Mouse (Mus musculus) spleen, postnatal 10 days (tissue): Measurements from ENCODE around the gene Hs3st6.

Source experiments
- DNase-seq, 2 experiments: peaks; one replicate each; pipeline ENCODE4 v3.0.0; 2021 to 2022; ENCODE audit warnings: low spot score in 2 of 2

Gene Hs3st6

GRCm38 (mm10) chr17:24766266-24766875, 13.6 kb downstream of the Hs3st6 start:
- no peak for DNase-seq

GRCm38 (mm10) chr17:24769146-24769545, 16.4 kb downstream of the Hs3st6 start:
- DNase-seq = no peak

- DNase-seq = no peak
Measured at GRCm38 (mm10) chr17:24773241-24773640, 20.5 kb downstream of the Hs3st6 start.

- DNase-seq = no peak
Measured at GRCm38 (mm10) chr17:24775173-24775572, 22.4 kb downstream of the Hs3st6 start.

GRCm38 (mm10) chr17:24777073-24777472, 24.3 kb downstream of the Hs3st6 start:
- DNase-seq = no peak

- DNase-seq = no peak
Measured at GRCm38 (mm10) chr17:24780821-24781220, 28.0 kb downstream of the Hs3st6 start.

- DNase-seq = no peak
Measured at GRCm38 (mm10) chr17:24792190-24792589, 39.4 kb downstream of the Hs3st6 start.

- DNase-seq = no peak
Measured at GRCm38 (mm10) chr17:24794791-24795190, 42.0 kb downstream of the Hs3st6 start.

- DNase-seq = no peak
Measured at GRCm38 (mm10) chr17:24796969-24797368, 44.2 kb downstream of the Hs3st6 start.

- no peak for DNase-seq
Measured at GRCm38 (mm10) chr17:24798229-24798628, 45.4 kb downstream of the Hs3st6 start.

- no peak for DNase-seq
Measured at GRCm38 (mm10) chr17:24799476-24799875, 46.7 kb downstream of the Hs3st6 start.

- no peak for DNase-seq
Measured at GRCm38 (mm10) chr17:24800524-24800923, 47.7 kb downstream of the Hs3st6 start.

GRCm38 (mm10) chr17:24803952-24804951, 51.5 kb downstream of the Hs3st6 start, which contains the start of gene Meiob:
Gene Meiob (plus strand): TSS chr17:24804289.
- peak; percentile 78 to 87 for DNase-seq
